Mouse (Mus musculus): Measurements from ENCODE around the gene H2al1n. TPM values are rescaled to one million over a fixed set of nuclear protein-coding genes. Genes with fewer than 3 reads are reported as not detected.
"Not testable (repeated sequence)": the region's sequence is repeated elsewhere in the genome, so short reads cannot be mapped to it uniquely, and the experiment has no call there.

The H2al1n gene
- not detected in 2 replicates for polyA plus RNA-seq (2014; fragmentation: Nextera tagmentation; extraction: Ambion mirVana)

DNA sequence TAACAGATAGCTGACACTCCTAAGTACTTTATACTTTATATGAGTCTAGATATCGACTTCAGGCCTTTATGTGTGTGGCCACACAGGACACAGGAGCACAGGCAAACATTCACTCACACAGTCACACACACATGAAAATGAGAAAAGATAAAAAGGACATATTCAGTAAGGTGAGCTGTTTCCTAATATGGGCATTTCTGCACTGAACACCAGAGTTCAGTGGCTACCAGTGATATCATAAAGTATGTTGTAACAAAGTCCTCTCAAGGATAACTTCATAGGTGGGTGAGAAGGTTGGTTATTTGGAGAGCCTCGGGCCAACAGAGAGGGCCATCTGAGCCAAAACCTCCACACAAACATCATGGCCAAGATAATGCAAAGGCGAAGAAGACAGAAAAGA, at the start of gene H2al1n:
Gene H2al1n, plus strand, starts transcription at position 301 of the 400 bp plus-strand sequence.
- H3K36me3 ChIP-seq (replicated peaks; ENCODE audit: control insufficient read depth, insufficient read depth, low read depth, low read length); H3K27me3 ChIP-seq (ENCODE audit: control insufficient read depth, insufficient read depth, low read length); ATAC-seq (replicated peaks; ENCODE audit: insufficient number of reproducible peaks, low FRiP score, low TSS enrichment, low read depth); H3K4me2 ChIP-seq (ENCODE audit: low read depth, low read length); H3K4me3 ChIP-seq (ENCODE audit: low read depth, low read length); H3K9ac ChIP-seq (replicated peaks; ENCODE audit: low read length); H3K4me1 ChIP-seq (ENCODE audit: control insufficient read depth, insufficient read depth, low read length); H3K27ac ChIP-seq (replicated peaks; ENCODE audit: low read depth, low read length); H3K9me3 ChIP-seq (replicated peaks; ENCODE audit: control insufficient read depth, low read length); DNase-seq (ENCODE audit: low spot score): not testable (repeated sequence)
- WGBS = 86% methylated on average over 3 of the region's 3 CpGs

DNA sequence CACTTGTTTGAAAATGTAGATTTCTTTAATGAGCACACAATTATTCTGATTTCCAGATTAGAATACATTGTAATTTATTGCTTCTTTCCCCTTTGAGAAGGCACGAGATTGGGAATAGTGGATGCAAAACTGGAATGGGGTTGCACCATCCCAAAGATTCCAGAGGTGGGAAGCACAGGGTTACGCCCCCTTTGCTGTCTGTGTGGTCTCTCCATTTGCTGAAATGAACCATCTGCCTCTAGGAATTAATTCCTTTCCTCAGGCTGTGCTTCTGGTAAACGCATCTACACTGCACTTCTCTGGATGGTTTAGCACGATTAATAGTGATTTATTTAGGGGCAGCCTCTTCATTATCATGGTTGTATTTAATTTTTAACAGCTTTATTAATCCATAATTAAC, 11.7 kb upstream of the H2al1n start:
- no peak overlapping the region for H3K27ac ChIP-seq (replicated peaks; ENCODE audit: low read depth, low read length)
- DNase-seq (ENCODE audit: low spot score) = no peak
- WGBS = 67% methylated on average over 4 of the region's 4 CpGs

DNA sequence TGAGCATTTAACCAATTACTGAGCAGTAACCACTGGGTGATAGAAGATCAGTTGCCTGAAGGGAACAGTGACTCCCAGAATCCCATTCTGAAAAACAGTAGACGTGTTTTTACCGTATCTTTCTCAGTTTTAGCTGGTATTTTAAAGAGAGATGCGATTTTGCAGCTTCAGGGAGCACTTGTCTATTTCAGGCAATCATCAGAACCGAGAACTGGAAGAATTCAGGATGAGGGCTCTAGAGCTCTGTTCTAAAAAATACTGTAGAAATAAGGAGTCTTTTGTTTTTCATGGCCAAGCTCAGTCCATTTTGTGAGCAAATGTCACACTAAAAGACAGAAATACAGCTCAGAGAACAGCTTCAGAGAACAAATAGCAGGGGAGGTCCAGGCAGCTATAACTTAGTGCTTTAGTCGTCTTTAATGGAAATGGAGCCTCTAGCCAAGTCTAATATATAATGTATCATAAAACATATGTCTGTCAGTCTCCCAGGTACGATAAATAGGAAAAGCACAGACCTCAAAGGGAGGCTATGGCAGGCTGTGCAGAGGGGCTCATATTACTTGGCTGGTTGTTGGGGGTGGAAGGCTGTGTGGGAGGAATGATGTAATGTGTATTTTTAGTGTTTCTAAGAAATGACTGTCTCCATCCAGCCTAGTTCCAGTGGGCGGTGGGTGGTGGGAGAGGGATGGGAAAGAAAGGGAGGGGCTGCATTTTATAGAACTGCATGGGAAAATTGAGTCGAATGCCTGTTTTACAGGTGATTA, 4.7 kb upstream of the H2al1n start:
- Histone ChIP-seq H3K9ac (replicated peaks; ENCODE audit: low read length) (no peak overlapping the region), H3K9me3 (replicated peaks; ENCODE audit: control insufficient read depth, low read length) (no peaks in the 10 kb centered on the region), H3K4me3 (ENCODE audit: low read depth, low read length) (no peak overlapping the region), H3K27ac (replicated peaks; ENCODE audit: low read depth, low read length) (no peak overlapping the region), H3K4me2 (ENCODE audit: low read depth, low read length) (no peak overlapping the region), H3K36me3 (replicated peaks; ENCODE audit: control insufficient read depth, insufficient read depth, low read depth, low read length) (no peaks in the 10 kb centered on the region), H3K27me3 (ENCODE audit: control insufficient read depth, insufficient read depth, low read length) (no peaks in the 10 kb centered on the region), H3K4me1 (ENCODE audit: control insufficient read depth, insufficient read depth, low read length) (no peaks in the 10 kb centered on the region)
- ATAC-seq (replicated peaks; ENCODE audit: insufficient number of reproducible peaks, low FRiP score, low TSS enrichment, low read depth) = no peak; the same call in 1 of the 2 replicates
- peak; percentile 31 for DNase-seq (ENCODE audit: low spot score)
- 55% methylated on average over 8 of the region's 8 CpGs for WGBS

More for the DNA sequence above, 11.7 kb upstream of the H2al1n start:
- no peak overlapping the region for H3K4me3 ChIP-seq (ENCODE audit: low read depth, low read length)
- no peak overlapping the region for H3K4me2 ChIP-seq (ENCODE audit: low read depth, low read length)
- H3K9ac ChIP-seq (replicated peaks; ENCODE audit: low read length) = no peak overlapping the region
- H3K4me1 ChIP-seq (ENCODE audit: control insufficient read depth, insufficient read depth, low read length) = no peaks in the 10 kb centered on the region
- H3K9me3 ChIP-seq (replicated peaks; ENCODE audit: control insufficient read depth, low read length) = no peaks in the 10 kb centered on the region
- ATAC-seq (replicated peaks; ENCODE audit: insufficient number of reproducible peaks, low FRiP score, low TSS enrichment, low read depth) = no peak
- H3K36me3 ChIP-seq (replicated peaks; ENCODE audit: control insufficient read depth, insufficient read depth, low read depth, low read length) = no peaks in the 10 kb centered on the region
- H3K27me3 ChIP-seq (ENCODE audit: control insufficient read depth, insufficient read depth, low read length) = no peaks in the 10 kb centered on the region

DNA sequence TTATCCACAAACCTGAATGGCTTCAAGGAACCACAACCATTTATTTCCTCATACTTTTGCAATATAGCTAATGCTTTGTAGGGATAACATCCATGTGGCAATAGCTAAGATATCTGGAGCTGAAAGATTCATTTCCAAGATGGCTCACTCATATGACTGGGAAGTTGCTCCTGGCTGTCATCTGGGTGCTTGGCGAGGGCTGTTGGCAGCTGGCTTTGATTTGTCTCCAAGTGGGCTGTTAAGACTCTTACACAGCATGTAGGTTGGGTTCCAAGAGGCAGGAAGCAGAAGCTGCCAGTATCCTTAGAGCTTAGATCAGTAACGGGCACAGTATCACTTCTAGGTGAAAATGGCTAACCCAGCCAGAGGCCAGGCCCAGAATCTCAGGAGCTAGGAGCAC, 18.3 kb downstream of the H2al1n start:
- DNase-seq (ENCODE audit: low spot score) = no peak
- no peak overlapping the region for H3K9ac ChIP-seq (replicated peaks; ENCODE audit: low read length)
- H3K36me3 ChIP-seq (replicated peaks; ENCODE audit: control insufficient read depth, insufficient read depth, low read depth, low read length) = no peaks in the 10 kb centered on the region
- no peak overlapping the region for H3K4me2 ChIP-seq (ENCODE audit: low read depth, low read length)
- H3K27ac ChIP-seq (replicated peaks; ENCODE audit: low read depth, low read length) = no peak overlapping the region
- no peak overlapping the region for H3K4me3 ChIP-seq (ENCODE audit: low read depth, low read length)
- no peaks in the 10 kb centered on the region for H3K4me1 ChIP-seq (ENCODE audit: control insufficient read depth, insufficient read depth, low read length)
- no peaks in the 10 kb centered on the region for H3K27me3 ChIP-seq (ENCODE audit: control insufficient read depth, insufficient read depth, low read length)
- 69% methylated on average over 2 of the region's 2 CpGs for whole genome bisulfite sequencing
- ATAC-seq (replicated peaks; ENCODE audit: insufficient number of reproducible peaks, low FRiP score, low TSS enrichment, low read depth) = no peak
- H3K9me3 ChIP-seq (replicated peaks; ENCODE audit: control insufficient read depth, low read length) = no peaks in the 10 kb centered on the region

DNA sequence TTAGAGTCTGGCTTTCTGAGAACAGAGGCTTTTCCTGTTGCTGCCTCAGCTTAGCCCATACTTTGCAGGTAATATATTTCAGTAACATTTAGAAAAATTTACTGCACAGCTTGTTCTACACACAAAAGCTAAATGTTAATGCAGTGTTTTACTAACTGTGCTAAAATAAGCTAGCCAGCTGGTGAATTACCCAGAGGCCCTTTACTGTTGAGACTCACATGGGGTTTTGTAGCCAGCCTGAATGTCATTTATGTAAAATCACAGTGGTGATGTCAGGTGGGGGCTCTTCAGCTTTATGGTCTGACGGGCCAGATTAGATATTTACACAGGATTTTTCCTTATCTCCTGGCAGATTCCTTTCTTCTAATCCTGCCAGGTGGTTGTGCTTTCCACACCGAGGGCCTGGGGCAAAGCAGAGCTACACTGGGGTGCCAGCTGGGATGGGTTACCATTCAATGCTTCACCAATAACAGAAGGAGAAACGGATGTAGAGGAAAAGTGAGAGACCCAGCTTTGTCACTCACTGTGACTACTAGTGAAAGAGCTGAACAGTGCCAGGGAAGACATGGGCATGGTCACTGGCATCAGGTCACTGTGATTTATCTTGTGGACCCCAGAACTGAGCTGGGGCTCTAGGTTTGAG, 48.8 kb downstream of the H2al1n start:
- H3K27ac ChIP-seq (replicated peaks; ENCODE audit: low read depth, low read length) = no peak overlapping the region
- H3K36me3 ChIP-seq (replicated peaks; ENCODE audit: control insufficient read depth, insufficient read depth, low read depth, low read length) = no peaks in the 10 kb centered on the region
- H3K4me1 ChIP-seq (ENCODE audit: control insufficient read depth, insufficient read depth, low read length) = no peaks in the 10 kb centered on the region
- no peak overlapping the region for H3K9ac ChIP-seq (replicated peaks; ENCODE audit: low read length)
- DNase-seq (ENCODE audit: low spot score) = no peak
- H3K9me3 ChIP-seq (replicated peaks; ENCODE audit: control insufficient read depth, low read length) = no peaks in the 10 kb centered on the region
- ATAC-seq (replicated peaks; ENCODE audit: insufficient number of reproducible peaks, low FRiP score, low TSS enrichment, low read depth) = no peak
- no peak overlapping the region for H3K4me3 ChIP-seq (ENCODE audit: low read depth, low read length)
- H3K4me2 ChIP-seq (ENCODE audit: low read depth, low read length) = no peak overlapping the region
- no peaks in the 10 kb centered on the region for H3K27me3 ChIP-seq (ENCODE audit: control insufficient read depth, insufficient read depth, low read length)
- 51% methylated on average over 3 of the region's 3 CpGs for WGBS

Data from embryonic facial prominence, embryonic 11.5 days (tissue).